ENCODE assay signal across 11 mouse cellular contexts in the genomic region with DNA sequence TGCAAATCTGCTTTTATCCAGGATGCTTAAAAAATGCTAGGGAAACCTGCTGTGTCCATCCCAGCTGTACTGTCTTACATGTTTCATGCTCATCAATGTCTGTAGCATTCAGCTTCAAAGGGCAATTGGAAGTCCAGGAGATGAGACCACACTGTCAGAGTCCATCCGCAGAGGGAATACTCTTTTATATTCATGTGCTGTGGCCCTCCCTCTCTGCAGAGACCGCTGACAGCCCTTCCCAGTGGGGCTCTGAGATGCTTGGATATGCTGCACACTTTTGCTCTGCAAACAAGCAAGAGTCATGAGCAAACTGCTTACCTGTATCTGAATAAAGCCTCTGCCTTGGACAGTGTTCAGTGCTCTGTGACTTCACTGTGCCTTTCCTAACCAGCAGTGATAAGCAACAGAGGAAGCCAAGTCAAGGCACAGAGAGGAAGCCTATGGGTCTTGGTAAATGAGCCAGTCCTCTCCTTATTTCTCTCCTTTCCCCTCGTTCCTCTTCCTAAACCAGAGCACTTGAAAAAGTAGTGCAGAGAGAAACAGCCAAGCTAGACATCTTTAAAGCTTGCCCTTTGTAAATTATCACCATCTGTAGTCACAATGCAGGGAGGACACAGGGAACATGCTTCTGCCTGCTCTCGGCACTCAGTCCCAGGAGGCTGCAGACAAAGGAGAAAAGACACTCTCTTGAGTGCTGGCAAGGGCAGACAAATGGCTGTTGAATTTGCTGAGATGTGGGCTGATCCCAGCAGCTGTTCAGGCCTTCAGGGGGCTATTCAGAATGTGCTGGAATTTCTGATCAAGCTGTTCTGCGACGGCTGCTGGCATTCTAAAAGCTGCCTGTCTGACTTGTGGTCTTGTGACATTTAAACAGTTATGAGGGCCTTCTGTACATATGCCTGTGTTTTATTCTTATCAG.
A peak's percentile ranks its signal among the peaks of the same experiment; 100 is the strongest.
DNase-seq lines count a peak whose midpoint lies in the region; ATAC-seq lines count a peak whose summit lies in the region.
"Had no signal": no experiment of that assay in that cellular context is flagged by ENCODE, and none has a peak within 500 bp of the region (broad histone marks: within the 10 kb centered on the region; RNA-seq: fewer than 3 reads in every experiment).

No protein-coding gene starts in this region.

- H3K4me2 ChIP-seq in hindbrain, embryonic 13.5 days = 0 out of 2 replicates have a peak overlapping the region, but pooled peaks have one; percentile 10
- no peak overlapping the region for H3K4me2 ChIP-seq in midbrain, embryonic 13.5 days (replicated peaks)

- no peak overlapping the region for H3K4me3 ChIP-seq in hindbrain, embryonic 13.5 days
- no peak overlapping the region for H3K4me3 ChIP-seq in midbrain, embryonic 13.5 days (replicated peaks)
- H3K4me3 ChIP-seq: erythroblast, embryonic 14.5 days had no signal

- H3K9me3 ChIP-seq in hindbrain, embryonic 13.5 days = no peaks in the 10 kb centered on the region
- H3K9me3 ChIP-seq in midbrain, embryonic 13.5 days = no peaks in the 10 kb centered on the region

- H3K9ac ChIP-seq in hindbrain, embryonic 13.5 days = peak overlapping the region; percentile 21; the same call in 1 of the 2 replicates
- H3K9ac ChIP-seq in midbrain, embryonic 13.5 days (replicated peaks) = no peak overlapping the region

- intact Hi-C loops in gastrocnemius, postnatal 14 days (cut with DNase I; ENCODE audit: low total_unique reads) = no loop called here

- no peaks in the 10 kb centered on the region for H3K27me3 ChIP-seq in hindbrain, embryonic 13.5 days
- H3K27me3 ChIP-seq in midbrain, embryonic 13.5 days = no peaks in the 10 kb centered on the region

- H3K27ac ChIP-seq in hindbrain, embryonic 13.5 days = peak overlapping the region; percentile 46
- peak overlapping the region; percentile 41; the same call in 1 of the 2 replicates for H3K27ac ChIP-seq in midbrain, embryonic 13.5 days

- DNase-seq in Muller cell, postnatal 12 days (ENCODE audit: inconsistent ontology term) = peak; percentile 40
- DNase-seq in embryo, embryonic 11 days = peak; percentile 56
- DNase-seq in kidney, postnatal 10 days = no peak
- DNase-seq in kidney, adult 18-20 months = no peak
- DNase-seq in gastrocnemius, postnatal 14 days = no peak
- no peak for DNase-seq in B cell, adult 2 months
- DNase-seq: kidney, postnatal 36 days; thymus, postnatal 25 days had no signal

- peak; percentile 86 for ATAC-seq in hindbrain, embryonic 13.5 days (ENCODE audit: low FRiP score)
- peak; percentile 90 for ATAC-seq in midbrain, embryonic 13.5 days

- WGBS in hindbrain, embryonic 13.5 days = 10% methylated on average over 6 of the region's 6 CpGs
- 14% methylated on average over 6 of the region's 6 CpGs for WGBS in midbrain, embryonic 13.5 days

- no peaks in the 10 kb centered on the region for H3K36me3 ChIP-seq in hindbrain, embryonic 13.5 days
- H3K36me3 ChIP-seq in midbrain, embryonic 13.5 days = no peaks in the 10 kb centered on the region

- H3K4me1 ChIP-seq in hindbrain, embryonic 13.5 days (replicated peaks) = peaks cover 17% of the 10 kb centered on the region
- H3K4me1 ChIP-seq in midbrain, embryonic 13.5 days (replicated peaks) = peaks cover 15% of the 10 kb centered on the region

Comparison
In these comparisons a context has a peak if more than half of its experiments do, and no peak if none do; other contexts are left out.
1. DNase-seq: peak in Muller cell, postnatal 12 days (single experiment) and embryo, embryonic 11 days (single experiment); none in kidney, postnatal 10 days (single experiment), kidney, adult 18-20 months (single experiment), gastrocnemius, postnatal 14 days (single experiment) and B cell, adult 2 months (0 of 2).